Mouse (Mus musculus) spleen, adult 18-20 months (tissue): ENCODE measurements around the gene Arfgef2.
A peak's percentile ranks its signal among the peaks of the same experiment; 100 is the strongest.

Experiments used
- DNase-seq, 2 experiments: peaks; one replicate each; pipeline ENCODE4 v3.0.0; 2022; ENCODE audit warnings: mixed read lengths in 2 of 2

Arfgef2 gene

GRCm38 (mm10) chr2:166805250-166806172 lies at the start of gene Arfgef2:
Gene Arfgef2, plus strand, starts transcription at chr2:166805588.
- DNase-seq: peak; percentile 91 to 92

DNA sequence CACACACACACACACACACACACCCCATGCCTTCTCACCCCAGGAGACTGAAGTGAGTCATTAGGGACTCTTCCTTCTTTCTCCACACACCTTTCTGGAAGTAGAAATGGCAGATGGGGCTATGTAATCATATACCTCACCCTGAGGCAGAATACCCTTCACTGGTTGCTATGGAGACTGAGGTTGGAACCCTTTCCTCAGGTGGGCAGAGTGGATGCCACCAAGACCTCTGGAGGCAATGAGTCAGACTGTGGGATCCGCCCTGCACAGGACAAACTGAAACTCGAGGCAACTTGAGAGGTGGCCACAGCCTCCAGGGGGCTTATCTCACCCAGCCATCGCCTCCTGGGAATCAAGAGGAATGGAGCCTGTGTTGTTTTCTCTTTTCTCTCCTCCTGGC lies 47.4 kb upstream of the Arfgef2 start:
- no peak for DNase-seq

DNA sequence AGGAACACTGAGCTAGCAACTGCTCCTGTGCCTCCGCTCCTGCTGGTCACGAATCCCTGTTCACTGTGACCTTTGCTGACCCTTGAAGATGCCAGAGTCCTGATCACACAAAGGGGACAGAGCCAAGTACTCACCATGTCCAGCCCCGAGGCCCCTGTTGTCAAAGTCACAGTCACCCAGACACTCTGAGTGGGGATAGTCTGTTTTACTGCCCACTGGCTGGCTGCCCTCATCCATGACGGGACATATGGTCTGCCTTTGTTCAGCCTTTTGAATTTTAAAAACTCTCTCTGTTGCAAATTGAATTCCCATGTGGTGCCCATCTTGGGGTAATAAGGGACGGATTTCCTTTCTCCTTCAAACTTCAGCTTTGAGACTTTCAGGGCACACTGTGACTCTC lies 41.3 kb upstream of the Arfgef2 start:
- no peak for DNase-seq

- no peak for DNase-seq
These were observed 37.8 kb upstream of the Arfgef2 start for GRCm38 (mm10) chr2:166767591-166767990.

GRCm38 (mm10) chr2:166771396-166771795 lies 34.0 kb upstream of the Arfgef2 start:
- DNase-seq: no peak

DNA sequence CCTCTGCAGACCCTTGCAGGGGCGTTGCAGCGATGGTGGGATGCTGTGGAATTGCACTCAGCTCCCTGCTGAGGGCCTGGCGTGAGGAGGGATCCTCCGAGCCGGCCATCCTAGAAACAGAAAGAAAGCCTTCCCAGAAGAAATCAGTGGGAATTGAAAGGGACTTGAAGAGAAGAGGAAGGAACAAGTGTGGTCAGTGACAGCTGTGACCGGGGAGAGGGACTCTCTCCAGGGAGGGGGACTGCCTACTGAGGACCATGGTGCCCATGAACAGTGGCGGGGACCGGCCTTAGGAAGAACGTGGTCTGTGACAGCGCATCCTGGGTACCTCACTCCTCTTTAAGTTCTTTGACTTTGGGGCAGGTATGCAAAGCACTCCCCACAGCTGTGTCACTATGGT lies 31.8 kb upstream of the Arfgef2 start:
- no peak for DNase-seq

DNA sequence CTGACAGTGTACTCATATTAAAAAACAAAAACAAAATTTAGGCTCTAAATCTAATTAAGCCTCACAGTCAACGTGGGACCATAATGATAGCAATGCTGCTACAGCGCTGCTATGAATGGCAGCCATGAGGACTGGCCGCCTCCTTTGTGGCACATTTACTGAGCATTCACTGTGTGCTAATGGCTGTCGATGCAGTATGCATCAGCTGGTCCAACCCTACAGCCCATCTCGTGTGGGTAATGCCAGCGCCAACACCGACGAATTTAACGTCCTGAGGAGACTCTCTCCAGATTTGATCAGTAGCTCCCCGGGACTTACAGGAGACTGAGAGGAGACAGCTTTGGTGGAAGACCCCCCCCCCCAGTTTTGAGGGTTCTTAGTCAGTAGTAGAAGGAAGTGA lies 31.1 kb upstream of the Arfgef2 start:
- DNase-seq: no peak

DNA sequence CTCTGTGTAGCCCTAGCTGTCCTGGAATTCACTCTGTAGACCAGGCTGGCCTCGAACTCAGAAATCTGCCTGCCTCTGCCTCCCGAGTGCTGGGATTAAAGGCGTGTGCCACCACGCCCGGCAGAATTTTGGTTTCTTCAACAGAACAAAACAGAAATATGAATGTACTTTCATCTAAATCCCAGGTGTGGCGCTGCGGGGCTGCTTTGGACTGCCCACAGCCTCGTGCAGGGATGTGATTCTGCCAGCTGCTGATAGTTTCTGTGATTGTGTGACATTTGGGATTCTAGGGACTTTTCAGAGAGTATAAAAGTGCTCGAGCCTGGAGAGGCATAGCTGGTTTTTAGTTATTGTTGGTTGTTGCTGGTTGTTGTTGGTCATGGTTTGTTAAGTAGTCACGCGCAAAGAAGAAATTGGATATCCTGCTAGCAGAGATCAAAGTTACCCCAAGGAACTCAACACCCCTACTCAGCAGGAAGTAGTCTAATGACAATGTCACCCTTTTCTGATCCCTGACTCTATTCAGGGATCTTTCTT lies 30.0 kb upstream of the Arfgef2 start:
- DNase-seq: no peak

DNA sequence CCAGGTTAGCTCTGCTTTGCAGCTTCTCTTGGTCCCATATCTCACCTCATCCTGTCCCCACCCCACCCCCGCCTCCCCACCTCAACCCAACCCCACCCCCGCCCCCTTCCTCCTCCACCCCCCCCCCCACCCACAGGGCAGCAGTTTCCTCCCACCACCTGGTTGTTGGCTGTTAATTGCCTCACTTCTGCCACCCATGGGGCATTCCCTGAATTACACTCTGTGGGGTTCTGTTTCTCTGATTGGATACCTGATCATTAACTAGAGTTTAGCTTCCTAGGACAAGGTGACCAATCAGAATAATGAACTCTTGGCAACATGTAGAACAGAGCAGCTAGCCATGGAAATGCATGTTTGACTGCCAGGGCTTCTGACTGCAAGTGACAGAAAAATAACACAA lies 29.1 kb upstream of the Arfgef2 start:
- DNase-seq: peak; percentile 32 to 67

DNA sequence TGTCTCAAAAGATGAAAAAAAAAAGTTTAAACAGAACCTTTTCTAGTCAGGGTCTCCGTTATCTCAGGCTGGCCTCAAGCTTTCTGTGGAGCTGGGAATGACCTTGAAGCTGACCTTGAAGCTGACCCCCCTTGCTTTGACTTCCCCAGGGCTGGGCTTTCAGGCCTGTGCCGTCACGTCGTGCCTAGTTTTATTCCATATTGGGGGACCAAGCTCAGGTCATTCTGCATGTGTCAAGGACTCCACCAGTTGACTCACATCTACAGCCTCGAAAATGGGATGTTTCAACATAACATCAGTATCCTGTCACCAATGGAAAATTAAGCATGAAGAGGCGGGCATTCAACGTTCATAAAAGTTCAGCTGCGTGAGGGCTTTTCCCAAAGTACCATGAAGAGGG lies 25.4 kb upstream of the Arfgef2 start:
- no peak for DNase-seq

- peak; percentile 60 to 81 for DNase-seq
These were observed 24.3 kb upstream of the Arfgef2 start for GRCm38 (mm10) chr2:166780980-166781578.

DNA sequence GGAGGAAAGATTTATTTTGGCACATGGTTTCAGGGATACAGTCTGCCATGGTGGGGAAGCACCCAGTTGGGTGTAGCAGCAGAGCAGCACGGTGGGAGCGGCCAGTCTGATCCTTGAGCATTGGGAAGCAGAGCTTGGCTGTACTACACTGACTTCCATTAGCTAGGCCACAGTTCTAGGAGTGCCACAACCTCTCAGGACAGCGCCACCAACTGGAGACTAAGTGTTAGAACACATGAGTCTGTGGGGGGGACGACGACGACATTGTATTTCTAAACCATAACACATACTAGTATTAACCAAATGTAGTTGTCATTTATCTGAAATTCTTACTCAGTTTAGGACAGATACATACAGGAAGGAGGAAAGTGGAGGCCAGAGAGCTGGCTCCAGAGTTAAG lies 21.0 kb upstream of the Arfgef2 start:
- DNase-seq: no peak

DNA sequence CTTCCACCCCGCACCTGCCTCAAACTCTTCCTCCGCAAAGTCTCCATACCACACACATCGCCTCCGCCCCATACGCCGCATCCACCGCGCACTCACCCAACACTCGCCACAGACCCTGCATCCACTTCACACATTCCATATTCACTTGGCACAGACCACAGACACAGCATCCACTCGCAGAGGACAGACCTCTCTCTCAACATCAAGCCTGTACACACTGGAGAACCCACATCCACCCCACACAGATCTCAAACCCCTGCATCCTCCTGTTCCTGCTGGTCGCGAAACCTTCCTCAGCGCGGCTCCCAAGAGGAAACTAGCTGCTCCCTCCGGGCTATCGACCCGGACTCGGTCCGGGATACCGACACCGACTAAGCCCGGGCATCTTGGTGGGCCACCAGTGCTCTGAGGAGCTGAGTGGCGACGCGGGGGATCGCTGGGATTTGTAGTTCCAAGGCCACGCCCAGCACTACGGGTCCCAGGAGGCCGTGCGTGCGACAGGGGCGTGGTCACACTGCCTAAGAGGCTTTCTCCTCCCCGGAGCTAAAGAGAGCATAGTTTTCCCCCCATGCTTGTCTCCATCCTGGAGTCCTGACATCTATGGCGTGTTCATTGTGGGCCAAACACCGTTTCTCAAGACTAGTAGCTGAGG lies 18.9 kb upstream of the Arfgef2 start:
- peak; percentile 73 to 88 for DNase-seq

DNA sequence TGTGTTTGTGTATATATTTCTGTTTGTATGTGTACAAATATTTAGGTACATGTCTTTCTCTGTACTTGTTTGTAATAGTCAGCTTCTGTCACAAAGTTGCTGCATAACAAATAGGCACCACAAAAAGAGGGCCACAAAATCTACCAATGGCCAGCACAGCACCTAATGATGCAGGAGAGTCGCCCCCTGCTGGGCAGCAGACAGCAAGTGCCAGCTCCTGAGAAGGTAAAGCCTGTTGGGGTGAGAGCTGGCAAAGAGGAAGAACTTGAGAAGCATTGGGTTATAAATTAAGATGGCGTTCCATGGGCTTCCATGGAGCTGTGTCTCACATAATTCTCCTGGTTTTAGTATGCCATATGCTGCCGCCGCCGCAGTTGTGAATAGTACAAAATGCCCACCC lies 13.7 kb upstream of the Arfgef2 start:
- no peak for DNase-seq

DNA sequence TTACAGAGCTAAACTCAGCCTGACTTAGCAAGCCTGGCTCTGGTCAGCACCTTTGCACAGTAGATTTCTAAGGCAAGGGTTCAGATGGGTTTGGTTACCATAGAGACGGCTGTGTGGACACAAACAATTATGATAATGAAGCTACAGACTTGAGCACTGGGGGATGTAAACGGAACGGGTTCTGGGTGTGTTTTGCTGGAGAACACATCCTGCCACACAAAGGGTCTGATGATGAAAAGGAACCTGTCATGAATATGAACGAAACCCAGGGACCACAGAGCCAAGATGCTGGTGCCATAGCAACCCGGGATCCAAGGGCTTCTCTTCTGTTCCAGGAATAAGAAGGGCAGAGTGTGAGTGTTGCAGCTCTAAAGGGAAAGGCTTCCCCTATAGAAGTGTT lies 13.0 kb upstream of the Arfgef2 start, which contains the start of gene Trp53rkb:
Gene Trp53rkb, plus strand, starts transcription at position 177 of the 400 bp plus-strand sequence.
- no peak for DNase-seq

DNA sequence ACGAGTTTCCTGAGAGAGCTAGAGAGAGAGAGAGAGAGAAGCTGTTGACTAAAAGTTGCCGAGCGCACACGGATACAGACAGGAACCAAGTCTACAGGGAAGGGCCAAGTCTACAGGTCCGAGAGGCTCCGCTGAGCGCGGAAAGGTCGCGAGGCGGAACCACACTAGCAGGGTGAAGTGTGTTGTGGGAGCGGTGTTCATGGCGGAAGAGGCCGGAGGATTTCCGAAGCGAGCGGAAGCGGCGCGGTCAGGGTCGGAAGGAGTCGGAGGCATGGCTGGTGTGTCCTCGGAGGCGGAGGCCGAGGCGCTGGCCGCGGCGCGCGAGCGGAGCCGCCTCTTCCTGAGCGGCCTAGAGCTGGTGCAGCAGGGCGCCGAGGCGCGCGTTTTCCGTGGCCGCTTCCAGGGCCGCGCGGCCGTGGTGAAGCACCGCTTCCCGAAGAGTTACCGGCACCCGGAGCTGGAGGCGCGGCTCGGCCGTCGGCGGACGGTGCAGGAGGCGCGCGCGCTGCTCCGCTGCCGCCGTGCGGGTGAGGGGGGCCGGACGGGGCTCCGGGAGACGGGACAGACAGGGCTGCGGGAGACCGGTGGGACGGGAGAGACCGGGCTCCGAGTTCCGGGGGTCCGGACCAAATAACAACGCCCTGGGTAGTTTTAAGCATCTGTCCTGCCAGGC lies 11.7 kb upstream of the Arfgef2 start:
- DNase-seq: peak; percentile 80 to 86

DNA sequence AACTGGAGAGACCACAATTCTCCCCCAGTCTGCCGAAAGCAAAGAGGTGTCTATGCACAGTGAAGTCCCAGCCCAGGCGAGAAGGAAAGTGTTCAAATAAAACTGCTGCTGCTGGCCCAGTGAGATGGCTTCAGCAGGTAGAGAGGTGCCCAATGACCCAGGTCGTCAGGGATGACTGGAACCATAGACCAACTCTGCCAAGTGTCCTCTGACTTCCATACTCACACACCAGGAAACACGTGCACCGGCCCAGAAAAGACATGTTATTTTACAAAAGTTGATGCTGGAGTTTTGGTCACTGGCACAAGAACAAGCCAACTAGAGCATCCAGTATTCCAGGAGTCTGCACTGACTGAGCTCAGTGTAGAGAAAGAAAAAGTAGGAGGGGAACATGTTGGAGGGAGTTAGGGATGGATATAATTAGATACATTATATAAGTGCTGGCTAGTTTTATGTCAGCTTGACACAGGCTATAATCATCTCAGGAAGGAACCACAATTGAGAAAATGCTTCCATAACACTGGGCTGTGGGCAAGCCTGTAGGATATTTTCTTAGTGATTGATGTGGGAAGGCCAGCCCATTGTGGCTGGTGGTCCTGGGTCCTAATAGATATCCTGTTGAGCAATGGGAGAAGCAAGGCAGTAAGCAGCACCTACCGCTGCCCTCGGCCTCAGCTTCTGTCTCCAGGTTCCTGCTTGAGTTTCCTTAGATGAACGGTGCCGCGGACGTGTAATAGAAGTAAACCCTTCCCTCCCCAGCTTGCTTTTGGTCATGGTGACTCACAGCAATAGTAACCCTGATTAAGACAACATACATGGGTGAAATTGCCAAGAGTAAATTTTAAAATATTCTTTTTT lies 5.5 kb upstream of the Arfgef2 start:
- no peak for DNase-seq

- DNase-seq: no peak
These were observed 4.9 kb upstream of the Arfgef2 start for GRCm38 (mm10) chr2:166800473-166800857.

- no peak for DNase-seq
These were observed 4.0 kb upstream of the Arfgef2 start for GRCm38 (mm10) chr2:166801436-166801835.

- DNase-seq: no peak
These were observed 2.1 kb upstream of the Arfgef2 start for GRCm38 (mm10) chr2:166803298-166803697.

GRCm38 (mm10) chr2:166806173-166806705 lies 851 bp downstream of the Arfgef2 start:
- no peak for DNase-seq

GRCm38 (mm10) chr2:166806813-166807212 lies 1.4 kb downstream of the Arfgef2 start:
- no peak for DNase-seq
